Mouse (Mus musculus) bone marrow macrophage, adult 2 months (primary cell): Measurements from ENCODE around the gene Fsd2. TPM values are rescaled to one million over a fixed set of nuclear protein-coding genes. Genes with fewer than 3 reads are reported as not detected.

ENCODE experiments used
- H3K27ac ChIP-seq: 2 replicates; pipeline ENCODE4 v1.5.1; 2012; ENCODE audit warnings: low read depth, low read length; ENCODE audit not compliant: insufficient read depth
- H3K4me1 ChIP-seq: 2 replicates; pipeline ENCODE4 v1.6.1; 2012; ENCODE audit warnings: low read length; ENCODE audit not compliant: control insufficient read depth, insufficient read depth
- H3K4me3 ChIP-seq: 2 replicates; pipeline ENCODE4 v1.5.1; 2012; ENCODE audit warnings: mild to moderate bottlenecking, low read length, moderate library complexity; ENCODE audit not compliant: insufficient read depth
- CTCF ChIP-seq: IDR thresholded peaks from 2 replicates; pipeline ENCODE4 v1.5.1; 2012; ENCODE audit warnings: low read depth, mild to moderate bottlenecking, low read length, moderate library complexity
- POLR2A ChIP-seq: IDR thresholded peaks from 2 replicates; pipeline ENCODE4 v1.6.1; 2012; ENCODE audit warnings: mild to moderate bottlenecking, low read depth, low read length, borderline replicate concordance
- polyA plus RNA-seq: library from polyadenylated mRNA; stranded (reverse); fragments of >200 nt; gene quantifications from 2 replicates; pipeline ENCODE4 v1.2.4, GENCODE M21; 2012; ENCODE audit not compliant: missing spikeins, insufficient read depth, insufficient read length

The Fsd2 gene
- 0.32 and 0.40 TPM in 2 replicates for polyA plus RNA-seq

DNA sequence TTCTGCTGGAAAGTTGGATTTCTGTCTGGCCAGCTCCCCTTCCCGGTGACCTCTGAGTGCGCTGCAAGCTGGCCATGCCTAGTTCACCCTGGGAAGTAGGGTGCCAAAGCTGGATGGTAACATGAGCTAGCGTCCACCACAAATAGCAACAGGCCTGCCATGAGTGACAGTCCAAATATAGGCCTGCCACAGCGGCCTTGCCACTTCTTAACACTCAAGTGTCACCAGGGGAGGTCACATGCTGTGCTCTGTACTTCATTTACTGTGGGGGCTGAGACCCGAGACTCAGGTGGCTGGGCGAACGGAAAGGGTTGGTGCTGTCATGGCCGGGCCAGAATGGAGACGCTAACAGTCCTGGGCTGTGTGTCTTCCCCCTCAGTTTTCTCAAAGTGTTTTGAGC, at the start of gene Fsd2:
TSS of gene Fsd2 (minus strand) at position 53 of the 400 bp plus-strand sequence.
- TF ChIP-seq CTCF = no peak
- no peak for TF ChIP-seq POLR2A
- no peaks in the 10 kb centered on the region for H3K4me1 ChIP-seq
- no peak within 1 kb of the TSS for H3K4me3 ChIP-seq
- no peak within 1 kb of the TSS for H3K27ac ChIP-seq

DNA sequence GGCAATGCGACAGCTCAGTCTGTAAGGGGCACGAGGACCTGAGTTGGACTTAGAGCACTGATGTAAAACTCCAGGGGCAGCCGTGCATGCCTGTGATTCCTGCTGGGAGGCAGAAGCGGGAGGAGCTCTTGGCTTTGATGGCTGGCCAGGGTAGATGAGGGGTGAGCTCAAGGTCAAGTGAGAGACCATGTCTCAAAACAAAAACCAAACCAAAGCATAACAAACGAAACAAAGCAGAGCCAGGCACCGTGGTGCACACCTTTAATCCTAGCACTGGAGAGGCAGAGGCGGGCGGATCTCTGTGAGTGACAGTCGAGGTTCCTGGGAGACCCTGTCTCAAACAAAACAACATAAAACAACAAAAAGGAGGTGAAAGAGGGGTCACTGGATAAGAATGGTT, 48.3 kb upstream of the Fsd2 start:
- Histone ChIP-seq H3K4me3 (no peak overlapping the region), H3K27ac (no peak overlapping the region), H3K4me1 (no peaks in the 10 kb centered on the region)
- no peak for TF ChIP-seq CTCF
- TF ChIP-seq POLR2A = no peak

DNA sequence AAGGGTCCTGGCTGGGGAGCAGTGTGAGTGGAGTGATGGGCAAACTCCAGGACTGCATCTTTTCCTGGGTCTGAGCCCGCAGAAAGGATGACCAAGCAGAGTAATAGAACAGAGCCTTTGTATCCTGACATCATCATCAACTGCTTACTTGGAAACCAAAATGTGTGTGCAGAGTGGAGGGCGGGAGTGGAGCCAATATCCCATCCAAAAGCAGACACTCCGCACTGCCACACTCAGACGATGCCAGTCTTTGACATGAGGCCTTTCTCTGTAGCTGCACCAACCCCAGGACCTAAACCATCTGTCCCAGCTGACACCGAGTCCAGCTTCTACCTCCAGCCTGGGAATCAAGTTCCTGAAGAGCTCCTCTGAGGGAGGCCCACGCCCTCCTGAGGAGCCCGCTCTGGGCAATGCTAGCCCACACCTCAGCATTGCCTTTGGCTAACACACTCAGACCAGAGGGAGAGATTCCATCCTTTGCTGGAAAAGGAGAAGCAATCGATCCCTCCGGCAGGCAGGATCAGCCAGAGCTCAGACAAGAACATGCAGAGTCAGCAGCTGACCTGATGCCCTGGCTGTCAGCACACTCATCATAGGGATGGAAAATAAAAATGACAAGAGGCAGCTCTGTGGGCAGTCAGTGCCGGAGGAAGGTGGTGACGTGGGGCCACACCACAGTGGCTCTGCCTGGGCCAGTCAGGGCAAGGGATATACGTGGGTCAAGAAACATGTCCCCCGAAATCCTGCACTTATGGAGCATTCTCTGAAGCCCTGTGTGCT, 46.3 kb upstream of the Fsd2 start:
- Histone ChIP-seq H3K4me3 (no peak overlapping the region), H3K4me1 (no peaks in the 10 kb centered on the region), H3K27ac (no peak overlapping the region)
- TF ChIP-seq POLR2A (no peak), CTCF (no peak)

DNA sequence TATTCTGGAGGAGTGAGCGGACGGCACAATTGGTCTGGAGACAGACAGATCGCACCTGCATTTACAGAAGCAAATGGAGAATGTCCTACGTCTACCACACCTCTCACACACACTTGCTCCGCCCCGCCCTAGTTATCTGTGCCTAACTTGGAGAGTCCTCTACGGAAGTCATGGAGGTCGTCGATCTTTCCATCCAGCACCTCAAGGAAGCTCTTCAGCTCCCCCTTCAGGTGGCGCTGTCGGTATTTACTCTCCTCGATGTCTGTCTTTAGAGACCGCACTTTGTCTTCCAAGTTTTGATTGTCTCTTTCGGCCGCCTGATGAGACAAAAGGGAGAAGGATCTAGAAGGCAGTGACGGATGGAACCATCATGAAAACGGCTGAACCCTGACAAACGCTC, 43.4 kb upstream of the Fsd2 start:
- Histone ChIP-seq H3K27ac (no peak overlapping the region), H3K4me1 (no peaks in the 10 kb centered on the region), H3K4me3 (no peak overlapping the region)
- TF ChIP-seq CTCF = peak; percentile 29; the same call in 1 of the 2 replicates
- no peak for TF ChIP-seq POLR2A

DNA sequence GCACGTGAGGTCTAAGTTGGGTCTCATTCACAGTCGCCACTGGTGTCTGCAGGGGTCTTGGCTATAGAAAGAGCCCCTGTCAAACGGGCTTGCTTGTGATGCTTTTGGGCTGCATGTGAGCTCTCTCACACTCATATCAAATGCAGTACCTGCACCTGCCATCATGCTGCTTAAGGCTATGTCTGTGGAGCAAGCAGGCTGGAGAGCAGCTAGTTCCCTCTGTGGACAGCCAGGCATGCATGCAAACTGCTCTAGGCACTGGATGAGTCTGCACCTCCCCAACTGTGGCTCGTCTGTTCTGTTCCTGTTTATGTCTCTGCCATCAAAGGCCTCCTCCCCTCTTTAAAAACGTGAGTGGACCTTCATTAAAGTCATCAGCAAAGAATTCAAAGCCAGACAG, 39.7 kb upstream of the Fsd2 start:
- Histone ChIP-seq H3K27ac (no peak overlapping the region), H3K4me3 (no peak overlapping the region), H3K4me1 (no peaks in the 10 kb centered on the region)
- TF ChIP-seq CTCF (no peak), POLR2A (no peak)

DNA sequence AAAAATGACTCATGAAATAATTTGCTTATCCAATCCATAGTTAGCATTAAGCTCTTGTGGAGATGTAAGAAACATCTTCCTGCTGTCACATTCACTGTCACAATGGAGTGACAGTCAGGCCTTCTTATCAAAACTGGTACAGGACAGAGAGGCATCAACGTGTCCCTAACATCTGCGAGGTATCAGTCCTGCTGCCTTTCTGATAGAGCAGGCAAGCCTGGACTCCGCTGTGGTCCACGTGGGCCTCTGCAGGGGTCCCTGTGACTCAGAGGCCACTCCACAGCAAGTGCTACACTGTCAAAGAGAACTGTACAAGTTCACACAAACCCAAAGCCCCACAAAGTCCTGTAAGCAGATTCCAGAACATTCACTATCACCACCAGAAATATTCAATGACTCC, 38.7 kb upstream of the Fsd2 start:
- Histone ChIP-seq H3K27ac (no peak overlapping the region), H3K4me1 (no peaks in the 10 kb centered on the region), H3K4me3 (no peak overlapping the region)
- TF ChIP-seq CTCF (no peak), POLR2A (no peak)

DNA sequence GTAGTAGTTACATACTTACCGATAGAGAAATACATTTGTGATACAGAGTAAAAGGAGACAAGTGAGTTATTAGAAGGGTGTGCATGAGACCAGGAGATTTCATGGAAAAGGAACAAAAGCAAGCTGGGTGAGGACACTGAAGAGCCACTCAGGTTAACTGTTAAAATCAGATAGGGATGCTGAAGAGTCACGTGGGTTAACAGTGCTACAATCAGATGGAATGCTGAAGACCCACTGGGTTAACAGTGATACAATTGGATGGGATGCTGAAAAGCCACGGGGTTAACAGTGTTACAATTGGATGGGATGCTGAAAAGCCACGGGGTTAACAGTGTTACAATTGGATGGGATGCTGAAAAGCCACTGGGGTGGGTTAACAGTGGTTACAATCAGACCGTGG, 38.2 kb upstream of the Fsd2 start:
- TF ChIP-seq CTCF = no peak
- TF ChIP-seq POLR2A = no peak
- Histone ChIP-seq H3K4me1 (no peaks in the 10 kb centered on the region), H3K27ac (no peak overlapping the region), H3K4me3 (no peak overlapping the region)

DNA sequence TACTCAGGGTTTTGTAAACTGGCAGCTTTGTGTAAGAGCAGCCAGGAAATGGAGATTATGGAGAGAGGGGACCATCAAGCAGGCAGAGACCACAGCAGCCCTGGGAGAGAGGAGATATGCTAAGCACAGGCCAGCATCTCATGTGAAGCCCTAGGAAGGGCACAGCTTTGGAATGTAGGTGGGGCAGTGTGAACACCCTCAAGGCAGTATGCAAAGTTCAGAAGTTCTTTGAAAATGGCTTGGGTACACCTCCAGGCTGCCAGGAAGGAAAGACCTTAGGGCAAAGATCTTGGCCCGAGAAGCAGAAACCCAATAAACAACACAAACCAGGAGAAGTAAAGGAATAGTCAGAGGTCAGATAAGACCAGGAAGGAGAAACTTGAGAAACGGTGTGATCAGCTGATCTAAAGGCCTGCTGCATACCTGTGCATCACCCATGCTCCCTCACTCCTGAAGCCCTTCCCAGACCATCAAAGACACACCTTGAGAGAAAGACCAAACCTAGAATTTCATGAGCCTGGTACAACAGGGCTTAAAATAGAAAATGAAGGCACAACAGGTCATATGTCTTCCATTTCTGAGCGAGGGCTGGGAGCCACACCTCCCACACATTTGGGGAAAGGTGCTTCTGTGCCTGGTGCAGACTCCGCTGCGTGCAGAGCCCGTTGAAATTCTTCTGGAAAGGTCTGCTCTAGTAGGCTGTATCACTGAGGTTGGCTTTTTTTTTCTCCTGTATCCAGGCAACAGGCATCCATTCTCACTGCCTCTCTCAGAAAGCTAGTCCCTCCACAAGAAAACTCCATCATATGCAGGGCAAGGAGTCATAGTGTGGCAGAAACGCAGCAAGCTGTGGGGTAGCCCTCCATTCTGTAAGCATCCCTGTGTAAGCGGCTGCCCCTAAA, 32.9 kb upstream of the Fsd2 start:
- no peak for TF ChIP-seq POLR2A
- TF ChIP-seq CTCF = no peak
- no peak overlapping the region for H3K4me3 ChIP-seq

DNA sequence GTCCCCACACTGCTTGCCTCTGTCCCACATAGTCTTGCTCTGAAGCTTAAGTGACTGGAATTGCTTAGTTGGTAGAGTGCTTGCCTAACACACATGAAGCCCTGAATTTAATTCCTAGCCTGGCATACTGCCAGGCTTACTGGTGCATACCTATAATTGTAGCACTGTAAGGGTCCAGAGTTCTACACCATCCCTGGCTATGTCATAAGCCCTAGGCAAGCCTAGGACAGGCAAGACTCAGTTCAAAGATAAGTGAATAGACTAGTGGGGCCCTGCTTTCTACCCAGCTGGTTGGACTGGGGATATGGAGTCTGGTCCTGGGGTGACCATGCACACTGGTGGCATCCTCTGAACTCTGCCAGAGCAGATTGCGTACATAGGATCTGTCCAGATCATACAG, 30.9 kb upstream of the Fsd2 start:
- Histone ChIP-seq H3K27ac (no peak overlapping the region), H3K4me1 (peaks cover 4% of the 10 kb centered on the region), H3K4me3 (no peak overlapping the region)
- TF ChIP-seq POLR2A (no peak), CTCF (no peak)

More for the DNA sequence above, 32.9 kb upstream of the Fsd2 start:
- Histone ChIP-seq H3K4me1 (peaks cover 4% of the 10 kb centered on the region), H3K27ac (no peak overlapping the region)

DNA sequence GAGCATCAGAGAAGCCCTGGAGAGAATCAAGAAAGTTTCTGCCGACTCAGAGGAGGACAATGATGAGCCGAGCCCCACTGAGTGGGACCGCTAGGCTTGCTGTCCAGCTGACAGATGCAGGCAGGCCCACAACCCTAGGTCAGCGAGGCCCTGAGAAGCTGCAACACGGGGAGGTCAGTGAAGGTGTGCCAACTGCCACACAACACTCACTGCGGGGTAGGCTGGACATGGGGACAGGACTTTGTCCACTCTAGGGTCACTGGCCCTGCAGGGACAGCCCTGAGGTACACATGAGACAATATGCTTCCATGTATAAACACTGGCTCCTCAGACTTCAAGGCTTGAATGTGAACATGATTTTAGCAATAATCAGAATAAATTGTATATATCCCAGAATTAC, 29.3 kb upstream of the Fsd2 start:
- H3K4me3 ChIP-seq = no peak overlapping the region
- TF ChIP-seq POLR2A (no peak), CTCF (no peak)
- H3K4me1 ChIP-seq = peaks cover 4% of the 10 kb centered on the region
- no peak overlapping the region for H3K27ac ChIP-seq
